Mouse (Mus musculus): ENCODE results near the gene Olfr523. TPM values are rescaled to one million over a fixed set of nuclear protein-coding genes. Genes with fewer than 3 reads are reported as not detected.

Olfr523 gene
- total RNA-seq, 2 experiments from 2014 or later, result not detected

GRCm38 (mm10) chr7:140187721-140188390 lies 14.8 kb downstream of the Olfr523 start:
- intact Hi-C loops (cut with DNase I), result no loop called here
- Histone ChIP-seq H3K27ac (no peak overlapping the region), H3K4me3 (no peak overlapping the region)
- no peak for DNase-seq
- no peak for TF ChIP-seq CTCF (IDR thresholded peaks at IDR 0.05)

- intact Hi-C loops (cut with DNase I), result no loop called here
- DNase-seq, result no peak
- Histone ChIP-seq H3K4me3 (no peak overlapping the region), H3K27ac (no peak overlapping the region)
- TF ChIP-seq CTCF (IDR thresholded peaks at IDR 0.05), result peak; percentile 45; the same call in 1 of the 2 replicates
These were observed 15.6 kb downstream of the Olfr523 start for GRCm38 (mm10) chr7:140188391-140189328.

DNA sequence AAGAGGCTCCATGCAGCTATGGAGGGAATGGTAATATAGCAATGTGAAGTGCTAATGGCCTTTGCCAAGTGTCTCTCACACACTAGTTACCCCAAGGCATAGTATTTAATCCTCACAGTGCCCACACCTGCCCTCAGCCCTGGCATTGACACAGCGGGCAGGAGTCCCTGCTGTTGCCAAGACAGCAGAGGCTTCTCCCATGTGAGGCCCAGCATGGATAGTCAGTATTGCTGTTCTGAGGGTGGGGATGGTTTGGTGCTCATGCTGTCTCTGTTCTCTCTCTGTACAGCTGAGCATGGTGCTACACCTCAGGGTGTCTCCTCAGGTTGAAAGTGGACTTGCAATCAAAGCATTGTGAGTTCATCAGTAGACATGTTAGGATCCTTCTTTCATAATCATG lies 17.4 kb downstream of the Olfr523 start:
- H3K27ac ChIP-seq, result no peak overlapping the region
- no peak overlapping the region for H3K4me3 ChIP-seq
- no peak for TF ChIP-seq CTCF (IDR thresholded peaks at IDR 0.05)
- intact Hi-C loops (cut with DNase I), result no loop called here
- DNase-seq, result no peak

DNA sequence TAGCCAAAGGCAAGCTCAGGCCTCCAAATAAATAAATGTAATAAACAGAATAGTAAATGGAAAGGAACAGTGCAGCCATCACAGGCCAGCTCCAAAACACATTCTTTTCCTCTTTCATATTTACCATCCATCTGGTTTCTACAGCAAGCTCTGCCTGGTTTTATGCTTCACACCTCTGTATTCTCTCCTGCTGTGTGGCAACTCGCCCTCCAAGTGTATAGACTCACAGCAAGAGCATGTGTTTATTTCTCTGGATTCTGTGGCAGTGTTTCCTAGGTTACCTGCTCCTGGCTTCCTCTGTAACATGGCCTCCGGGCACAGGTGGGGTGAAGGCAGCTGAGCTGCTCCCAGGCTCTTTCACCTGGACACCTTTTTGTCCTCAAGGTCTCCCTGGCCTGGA lies 19.4 kb downstream of the Olfr523 start:
- intact Hi-C loops (cut with DNase I), result no loop called here
- no peak for TF ChIP-seq CTCF (IDR thresholded peaks at IDR 0.05)
- no peak overlapping the region for H3K27ac ChIP-seq

DNA sequence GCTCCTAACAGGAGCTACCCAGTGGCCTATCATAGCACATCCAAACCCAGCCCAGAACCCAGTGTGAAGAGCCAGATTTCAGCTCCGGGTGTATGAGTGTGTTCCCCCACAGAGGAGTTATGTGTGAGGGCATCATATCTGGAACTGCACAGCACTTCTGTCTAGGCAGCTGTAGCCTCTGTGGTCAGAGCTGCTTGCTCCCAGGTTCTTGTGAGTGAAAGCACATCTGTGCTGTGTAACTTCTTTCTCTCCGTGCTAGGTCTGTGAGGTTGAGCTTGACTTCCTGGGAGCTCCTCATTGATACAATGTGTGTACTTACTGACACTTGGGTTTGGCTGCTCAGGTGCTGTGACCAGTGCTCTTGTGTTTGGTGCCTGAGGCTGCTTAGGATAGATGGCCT lies 19.8 kb downstream of the Olfr523 start:
- Histone ChIP-seq H3K4me3 (no peak overlapping the region), H3K27ac (no peak overlapping the region)
- intact Hi-C loops (cut with DNase I), result no loop called here
- TF ChIP-seq CTCF (IDR thresholded peaks at IDR 0.05), result no peak
- DNase-seq, result no peak

More for the DNA sequence above, 19.4 kb downstream of the Olfr523 start:
- H3K4me3 ChIP-seq, result no peak overlapping the region
- no peak for DNase-seq

GRCm38 (mm10) chr7:140194031-140194430 lies 21.0 kb downstream of the Olfr523 start:
- no peak for TF ChIP-seq CTCF (IDR thresholded peaks at IDR 0.05)
- Histone ChIP-seq H3K27ac (no peak overlapping the region), H3K4me3 (no peak overlapping the region)
- intact Hi-C loops (cut with DNase I), result no loop called here
- no peak for DNase-seq

DNA sequence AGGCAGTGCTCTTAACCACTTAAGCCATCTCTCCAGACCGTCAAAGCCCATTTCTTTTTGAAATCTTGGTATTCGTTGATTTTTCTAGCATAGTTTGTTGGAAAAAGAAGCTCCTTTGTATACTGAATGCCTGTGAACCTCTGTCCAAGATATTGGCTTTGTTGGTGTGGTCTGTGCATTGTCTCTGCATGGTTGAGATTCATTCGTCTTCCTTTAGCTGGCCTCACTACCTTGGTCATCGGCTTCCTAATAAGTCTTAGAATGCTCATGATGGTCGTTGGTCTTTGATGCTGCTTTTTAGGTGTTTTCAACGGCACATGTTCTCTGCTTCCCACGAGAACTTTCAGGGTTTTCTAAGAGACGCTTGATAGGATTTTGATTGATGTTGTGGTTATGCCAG lies 23.0 kb downstream of the Olfr523 start:
- no peak for TF ChIP-seq CTCF (IDR thresholded peaks at IDR 0.05)
- DNase-seq, result no peak
- Histone ChIP-seq H3K27ac (no peak overlapping the region), H3K4me3 (no peak overlapping the region)
- intact Hi-C loops (cut with DNase I), result no loop called here

DNA sequence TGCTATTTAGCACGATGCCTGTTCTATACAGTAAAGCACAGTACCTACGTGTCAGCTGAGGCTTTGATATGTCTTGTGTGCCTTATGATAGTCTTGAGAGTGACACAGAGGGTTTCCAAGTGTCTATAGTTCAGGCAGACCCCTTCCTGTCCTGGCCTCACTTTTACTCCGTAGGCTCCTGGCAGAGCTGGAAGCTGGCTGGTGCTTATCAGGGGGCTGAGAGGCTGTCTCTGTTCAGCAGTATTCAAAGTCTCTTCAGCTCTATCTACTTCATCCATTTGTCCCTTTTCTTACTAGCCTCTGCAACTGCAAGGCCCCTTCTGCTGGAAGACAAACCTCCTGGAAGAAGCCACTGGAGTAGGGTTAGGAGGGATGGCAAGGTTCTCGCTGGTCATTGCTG lies 28.1 kb downstream of the Olfr523 start:
- no peak for DNase-seq
- TF ChIP-seq CTCF (IDR thresholded peaks at IDR 0.05), result no peak

DNA sequence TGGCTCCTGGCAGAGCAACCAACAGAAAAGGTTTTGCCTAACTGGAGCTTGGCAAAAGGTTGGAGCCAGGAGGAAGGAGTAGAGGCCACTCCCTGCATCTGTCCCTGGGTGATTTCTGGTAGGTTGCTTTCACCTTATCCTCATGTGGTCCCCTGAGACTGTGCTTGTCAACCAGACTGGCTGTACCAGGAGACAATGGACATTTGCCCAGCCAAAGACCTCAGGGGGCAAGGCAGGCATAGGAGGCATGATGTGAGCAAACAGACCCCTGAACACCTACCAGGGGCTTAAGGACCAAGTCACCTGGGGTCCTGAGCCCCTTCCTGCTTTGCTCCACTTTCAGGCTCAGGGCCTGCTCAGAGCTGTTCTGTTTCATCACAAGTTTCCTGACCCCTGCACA lies 32.8 kb downstream of the Olfr523 start, which contains the start of gene Olfr524:
Olfr524 (minus strand) TSS at position 101 of the 400 bp plus-strand sequence.
- no peak within 1 kb of the TSS for H3K4me3 ChIP-seq
- intact Hi-C loops (cut with DNase I), result no loop called here
- no peak for TF ChIP-seq CTCF (IDR thresholded peaks at IDR 0.05)
- no peak within 1 kb of the TSS for H3K27ac ChIP-seq
- no peak for DNase-seq

More for the DNA sequence above, 28.1 kb downstream of the Olfr523 start:
- no peak overlapping the region for H3K27ac ChIP-seq
- no peak overlapping the region for H3K4me3 ChIP-seq
- intact Hi-C loops (cut with DNase I), result no loop called here

GRCm38 (mm10) chr7:140206904-140207303 lies 33.9 kb downstream of the Olfr523 start:
- Histone ChIP-seq H3K27ac (no peak overlapping the region), H3K4me3 (no peak overlapping the region)
- DNase-seq, result no peak
- intact Hi-C loops (cut with DNase I), result no loop called here
- TF ChIP-seq CTCF (IDR thresholded peaks at IDR 0.05), result no peak

DNA sequence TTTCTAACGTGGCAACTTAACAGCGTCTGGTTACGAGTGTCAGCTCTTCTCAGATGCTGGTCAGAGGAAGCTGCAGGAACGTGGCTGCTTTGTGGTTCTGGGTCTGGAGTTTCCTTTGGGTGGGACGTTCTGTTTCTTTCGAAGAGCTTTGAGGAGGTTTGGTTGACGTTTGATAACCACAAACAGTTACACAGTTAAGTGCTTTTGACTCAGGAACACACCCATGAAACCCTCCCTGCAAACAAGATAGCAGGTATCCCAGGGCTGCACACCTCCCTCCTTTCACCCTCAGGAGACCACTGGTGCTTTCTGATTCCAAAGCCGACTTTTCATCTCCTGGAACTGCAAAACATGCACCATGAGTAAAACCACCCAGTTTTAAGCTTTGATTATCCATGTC lies 35.1 kb downstream of the Olfr523 start:
- no peak for TF ChIP-seq CTCF (IDR thresholded peaks at IDR 0.05)
- H3K4me3 ChIP-seq, result no peak overlapping the region
- H3K27ac ChIP-seq, result no peak overlapping the region
- no peak for DNase-seq
- intact Hi-C loops (cut with DNase I), result no loop called here

DNA sequence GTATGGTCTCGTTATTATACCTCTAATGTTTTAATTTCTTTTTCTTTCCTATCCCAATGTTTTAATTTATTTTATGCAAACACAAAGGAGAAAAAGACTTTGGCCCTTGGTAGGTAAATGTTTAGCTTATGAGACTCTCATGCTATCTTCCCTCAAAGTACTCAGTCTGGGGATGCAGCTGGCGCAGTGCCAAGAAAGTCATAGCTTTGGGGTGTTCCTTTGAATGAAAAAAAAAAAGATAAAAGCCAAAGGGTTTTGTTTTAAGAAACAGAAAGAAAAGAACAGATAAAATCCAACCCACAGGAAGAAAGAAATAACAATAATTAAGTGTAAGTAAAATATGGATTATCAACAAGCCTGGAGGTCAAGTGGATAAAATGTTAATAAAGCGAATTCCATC lies 35.7 kb downstream of the Olfr523 start:
- TF ChIP-seq CTCF (IDR thresholded peaks at IDR 0.05), result no peak
- Histone ChIP-seq H3K4me3 (no peak overlapping the region), H3K27ac (no peak overlapping the region)
- no peak for DNase-seq
- intact Hi-C loops (cut with DNase I), result no loop called here

- no peak for DNase-seq
- TF ChIP-seq CTCF (IDR thresholded peaks at IDR 0.05), result no peak
- Histone ChIP-seq H3K27ac (no peak overlapping the region), H3K4me3 (no peak overlapping the region)
- intact Hi-C loops (cut with DNase I), result no loop called here
These were observed 40.8 kb downstream of the Olfr523 start for GRCm38 (mm10) chr7:140213841-140214240.
